Mouse (Mus musculus): Measurements from ENCODE around the gene Psmb8. TPM values are rescaled to one million over a fixed set of nuclear protein-coding genes. Genes with fewer than 3 reads are reported as not detected.

Psmb8 gene
- polyA plus RNA-seq, 1 experiment from 2014 or later, result 5.1 TPM

DNA sequence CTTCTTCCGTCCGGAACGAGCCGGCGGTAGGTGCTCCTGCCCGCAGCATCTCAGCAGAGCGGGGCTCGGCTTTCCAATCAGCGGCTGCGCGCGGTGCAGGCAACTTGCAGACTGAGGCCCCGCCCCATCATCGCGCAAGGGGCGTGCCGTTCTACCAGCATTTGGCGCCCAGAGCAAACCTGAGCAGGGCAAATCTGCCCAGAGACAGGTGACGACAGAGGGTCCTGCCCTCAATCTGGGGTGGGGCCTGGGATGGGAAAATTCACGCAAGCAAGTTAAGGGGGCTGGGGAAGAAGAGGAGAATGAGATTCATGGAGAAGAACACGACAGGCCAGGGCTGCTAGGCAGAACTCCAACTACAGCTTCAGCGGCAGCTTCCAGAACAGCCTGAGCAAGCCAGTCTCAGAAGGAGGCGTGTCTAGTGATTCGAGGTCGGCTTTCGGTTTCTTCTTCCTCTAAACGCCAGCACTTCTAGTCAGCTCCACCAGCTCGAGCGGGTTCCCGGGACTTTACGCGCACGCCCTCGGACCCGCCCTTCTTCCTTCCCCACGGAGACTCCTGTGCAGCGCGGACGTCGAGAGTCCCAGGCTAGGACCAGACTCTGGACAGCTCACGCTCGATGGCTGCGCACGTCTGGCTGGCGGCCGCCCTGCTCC, 10.1 kb upstream of the Psmb8 start, which contains the start of the genes Tap1 and Psmb9:
Gene Tap1 (plus strand): TSS at position 293 of the 656 bp plus-strand sequence.
Gene Psmb9 (minus strand): TSS at position 504 of the 656 bp plus-strand sequence.
- Histone ChIP-seq H3K9ac (replicated peaks; ENCODE audit: low read length) (peak within 1 kb of the TSS; percentile 39), H3K36me3 (ENCODE audit: control insufficient read depth, insufficient read depth, low read length) (no peaks in the 10 kb centered on the region), H3K9me3 (ENCODE audit: control insufficient read depth, low read length) (no peaks in the 10 kb centered on the region), H3K4me1 (ENCODE audit: control insufficient read depth, insufficient read depth, low read length) (peaks cover 9% of the 10 kb centered on the region; the same call in 1 of the 2 replicates), H3K27ac (replicated peaks; ENCODE audit: low read depth, low read length) (no peak within 1 kb of the TSS), H3K4me3 (replicated peaks; ENCODE audit: low read depth, low read length) (peak within 1 kb of the TSS; percentile 40), H3K27me3 (ENCODE audit: control insufficient read depth, insufficient read depth, low read length) (peaks cover 39% of the 10 kb centered on the region), H3K4me2 (ENCODE audit: low read length) (peak within 1 kb of the TSS; percentile 74)
- WGBS, result under 1% methylated on average over 46 of the region's 46 CpGs
- DNase-seq, result peak; percentile 91
- peak; percentile 86 for ATAC-seq (ENCODE audit: low FRiP score, low TSS enrichment)

DNA sequence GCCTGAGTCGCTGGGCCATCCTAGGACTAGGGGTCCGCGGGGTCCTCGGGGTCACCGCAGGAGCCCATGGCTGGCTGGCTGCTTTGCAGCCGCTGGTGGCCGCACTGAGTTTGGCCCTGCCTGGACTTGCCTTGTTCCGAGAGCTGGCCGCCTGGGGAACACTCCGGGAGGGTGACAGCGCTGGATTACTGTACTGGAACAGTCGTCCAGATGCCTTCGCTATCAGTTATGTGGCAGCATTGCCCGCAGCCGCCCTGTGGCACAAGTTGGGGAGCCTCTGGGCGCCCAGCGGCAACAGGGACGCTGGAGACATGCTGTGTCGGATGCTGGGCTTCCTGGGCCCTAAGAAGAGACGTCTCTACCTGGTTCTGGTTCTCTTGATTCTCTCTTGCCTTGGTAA, 9.5 kb upstream of the Psmb8 start:
- peak overlapping the region; percentile 40 for H3K4me3 ChIP-seq (replicated peaks; ENCODE audit: low read depth, low read length)
- WGBS, result 2% methylated on average over 20 of the region's 20 CpGs
- ATAC-seq (ENCODE audit: low FRiP score, low TSS enrichment) (no peak), DNase-seq (no peak)
- no peak overlapping the region for H3K27ac ChIP-seq (replicated peaks; ENCODE audit: low read depth, low read length)
- H3K27me3 ChIP-seq (ENCODE audit: control insufficient read depth, insufficient read depth, low read length), result peaks cover 45% of the 10 kb centered on the region
- H3K9ac ChIP-seq (replicated peaks; ENCODE audit: low read length), result peak overlapping the region; percentile 39
- H3K4me2 ChIP-seq (ENCODE audit: low read length), result peak overlapping the region; percentile 74
- peaks cover 9% of the 10 kb centered on the region; the same call in 1 of the 2 replicates for H3K4me1 ChIP-seq (ENCODE audit: control insufficient read depth, insufficient read depth, low read length)
- H3K9me3 ChIP-seq (ENCODE audit: control insufficient read depth, low read length), result no peaks in the 10 kb centered on the region
- no peaks in the 10 kb centered on the region for H3K36me3 ChIP-seq (ENCODE audit: control insufficient read depth, insufficient read depth, low read length)

GRCm38 (mm10) chr17:34188986-34189385, 8.5 kb upstream of the Psmb8 start:
- WGBS, result 74% methylated on average over 6 of the region's 6 CpGs
- Histone ChIP-seq H3K27me3 (ENCODE audit: control insufficient read depth, insufficient read depth, low read length) (peaks cover 46% of the 10 kb centered on the region), H3K9me3 (ENCODE audit: control insufficient read depth, low read length) (no peaks in the 10 kb centered on the region), H3K4me1 (ENCODE audit: control insufficient read depth, insufficient read depth, low read length) (peaks cover 9% of the 10 kb centered on the region; the same call in 1 of the 2 replicates), H3K4me2 (ENCODE audit: low read length) (no peak overlapping the region), H3K36me3 (ENCODE audit: control insufficient read depth, insufficient read depth, low read length) (no peaks in the 10 kb centered on the region), H3K4me3 (replicated peaks; ENCODE audit: low read depth, low read length) (no peak overlapping the region), H3K9ac (replicated peaks; ENCODE audit: low read length) (no peak overlapping the region), H3K27ac (replicated peaks; ENCODE audit: low read depth, low read length) (no peak overlapping the region)
- no peak for DNase-seq
- ATAC-seq (ENCODE audit: low FRiP score, low TSS enrichment), result no peak

- H3K9ac ChIP-seq (replicated peaks; ENCODE audit: low read length), result no peak overlapping the region
- no peak overlapping the region for H3K27ac ChIP-seq (replicated peaks; ENCODE audit: low read depth, low read length)
- no peak overlapping the region for H3K4me3 ChIP-seq (replicated peaks; ENCODE audit: low read depth, low read length)
- ATAC-seq (ENCODE audit: low FRiP score, low TSS enrichment), result no peak
- H3K4me1 ChIP-seq (ENCODE audit: control insufficient read depth, insufficient read depth, low read length), result peaks cover 5% of the 10 kb centered on the region; the same call in 1 of the 2 replicates
- 22% methylated on average over 16 of the region's 16 CpGs for WGBS
- no peaks in the 10 kb centered on the region for H3K9me3 ChIP-seq (ENCODE audit: control insufficient read depth, low read length)
- DNase-seq, result no peak
- H3K4me2 ChIP-seq (ENCODE audit: low read length), result no peak overlapping the region
- H3K27me3 ChIP-seq (ENCODE audit: control insufficient read depth, insufficient read depth, low read length), result peaks cover 55% of the 10 kb centered on the region
- H3K36me3 ChIP-seq (ENCODE audit: control insufficient read depth, insufficient read depth, low read length), result no peaks in the 10 kb centered on the region
These were observed 4.7 kb upstream of the Psmb8 start for GRCm38 (mm10) chr17:34192852-34193251.

DNA sequence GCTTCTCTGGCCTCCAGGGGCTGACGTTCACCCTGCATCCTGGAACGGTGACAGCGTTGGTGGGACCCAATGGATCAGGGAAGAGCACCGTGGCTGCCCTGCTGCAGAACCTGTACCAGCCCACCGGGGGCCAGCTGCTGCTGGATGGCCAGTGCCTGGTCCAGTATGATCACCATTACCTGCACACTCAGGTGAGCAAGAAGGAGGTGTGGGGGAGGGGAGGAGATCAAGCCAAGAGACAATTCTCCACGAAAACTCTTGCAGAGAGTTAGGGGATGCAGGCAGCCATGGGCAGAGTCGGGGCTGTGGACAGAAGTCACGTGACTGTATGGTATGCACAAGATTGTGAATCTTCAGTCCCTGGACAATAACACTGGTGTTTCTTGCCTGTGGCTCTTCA, 4.1 kb upstream of the Psmb8 start:
- no peak for ATAC-seq (ENCODE audit: low FRiP score, low TSS enrichment)
- Histone ChIP-seq H3K9ac (replicated peaks; ENCODE audit: low read length) (no peak overlapping the region), H3K27ac (replicated peaks; ENCODE audit: low read depth, low read length) (no peak overlapping the region), H3K4me1 (ENCODE audit: control insufficient read depth, insufficient read depth, low read length) (peaks cover 4% of the 10 kb centered on the region; the same call in 1 of the 2 replicates), H3K36me3 (ENCODE audit: control insufficient read depth, insufficient read depth, low read length) (no peaks in the 10 kb centered on the region), H3K4me3 (replicated peaks; ENCODE audit: low read depth, low read length) (no peak overlapping the region), H3K4me2 (ENCODE audit: low read length) (no peak overlapping the region), H3K9me3 (ENCODE audit: control insufficient read depth, low read length) (no peaks in the 10 kb centered on the region), H3K27me3 (ENCODE audit: control insufficient read depth, insufficient read depth, low read length) (peaks cover 56% of the 10 kb centered on the region)
- no peak for DNase-seq
- 68% methylated on average over 8 of the region's 8 CpGs for WGBS

DNA sequence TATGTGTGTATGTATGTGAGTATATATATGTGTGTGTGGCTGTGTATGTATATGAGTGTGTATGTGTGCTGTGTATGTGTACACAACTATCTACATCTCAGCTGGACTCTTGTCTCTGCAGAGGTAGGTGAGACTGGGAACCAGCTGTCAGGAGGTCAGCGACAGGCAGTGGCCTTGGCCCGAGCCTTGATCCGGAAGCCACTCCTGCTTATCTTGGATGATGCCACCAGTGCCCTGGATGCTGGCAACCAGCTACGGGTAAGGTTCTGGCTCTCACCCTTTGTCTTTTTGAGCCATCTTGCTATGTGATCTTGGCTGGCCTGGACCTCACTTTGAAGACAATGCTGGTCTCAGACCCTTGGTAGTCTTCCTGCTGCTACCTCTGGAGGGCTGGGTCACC, 2.8 kb upstream of the Psmb8 start:
- no peak overlapping the region for H3K4me2 ChIP-seq (ENCODE audit: low read length)
- WGBS, result 88% methylated on average over 4 of the region's 4 CpGs
- no peak overlapping the region for H3K27ac ChIP-seq (replicated peaks; ENCODE audit: low read depth, low read length)
- ATAC-seq (ENCODE audit: low FRiP score, low TSS enrichment), result no peak
- H3K4me1 ChIP-seq (ENCODE audit: control insufficient read depth, insufficient read depth, low read length), result peaks cover 4% of the 10 kb centered on the region; the same call in 1 of the 2 replicates
- H3K36me3 ChIP-seq (ENCODE audit: control insufficient read depth, insufficient read depth, low read length), result no peaks in the 10 kb centered on the region
- H3K4me3 ChIP-seq (replicated peaks; ENCODE audit: low read depth, low read length), result no peak overlapping the region
- no peak for DNase-seq
- H3K9me3 ChIP-seq (ENCODE audit: control insufficient read depth, low read length), result no peaks in the 10 kb centered on the region
- H3K9ac ChIP-seq (replicated peaks; ENCODE audit: low read length), result no peak overlapping the region
- peaks cover 61% of the 10 kb centered on the region for H3K27me3 ChIP-seq (ENCODE audit: control insufficient read depth, insufficient read depth, low read length)

- peaks cover 63% of the 10 kb centered on the region for H3K27me3 ChIP-seq (ENCODE audit: control insufficient read depth, insufficient read depth, low read length)
- no peak overlapping the region for H3K9ac ChIP-seq (replicated peaks; ENCODE audit: low read length)
- WGBS, result 32% methylated on average over 12 of the region's 12 CpGs
- DNase-seq (no peak), ATAC-seq (ENCODE audit: low FRiP score, low TSS enrichment) (no peak)
- H3K9me3 ChIP-seq (ENCODE audit: control insufficient read depth, low read length), result no peaks in the 10 kb centered on the region
- no peaks in the 10 kb centered on the region for H3K36me3 ChIP-seq (ENCODE audit: control insufficient read depth, insufficient read depth, low read length)
- peak overlapping the region; percentile 73; the same call in 1 of the 2 replicates for H3K4me2 ChIP-seq (ENCODE audit: low read length)
- no peak overlapping the region for H3K27ac ChIP-seq (replicated peaks; ENCODE audit: low read depth, low read length)
- no peak overlapping the region for H3K4me3 ChIP-seq (replicated peaks; ENCODE audit: low read depth, low read length)
- peaks cover 4% of the 10 kb centered on the region; the same call in 1 of the 2 replicates for H3K4me1 ChIP-seq (ENCODE audit: control insufficient read depth, insufficient read depth, low read length)
These were observed 1.0 kb upstream of the Psmb8 start for GRCm38 (mm10) chr17:34196491-34196890.

DNA sequence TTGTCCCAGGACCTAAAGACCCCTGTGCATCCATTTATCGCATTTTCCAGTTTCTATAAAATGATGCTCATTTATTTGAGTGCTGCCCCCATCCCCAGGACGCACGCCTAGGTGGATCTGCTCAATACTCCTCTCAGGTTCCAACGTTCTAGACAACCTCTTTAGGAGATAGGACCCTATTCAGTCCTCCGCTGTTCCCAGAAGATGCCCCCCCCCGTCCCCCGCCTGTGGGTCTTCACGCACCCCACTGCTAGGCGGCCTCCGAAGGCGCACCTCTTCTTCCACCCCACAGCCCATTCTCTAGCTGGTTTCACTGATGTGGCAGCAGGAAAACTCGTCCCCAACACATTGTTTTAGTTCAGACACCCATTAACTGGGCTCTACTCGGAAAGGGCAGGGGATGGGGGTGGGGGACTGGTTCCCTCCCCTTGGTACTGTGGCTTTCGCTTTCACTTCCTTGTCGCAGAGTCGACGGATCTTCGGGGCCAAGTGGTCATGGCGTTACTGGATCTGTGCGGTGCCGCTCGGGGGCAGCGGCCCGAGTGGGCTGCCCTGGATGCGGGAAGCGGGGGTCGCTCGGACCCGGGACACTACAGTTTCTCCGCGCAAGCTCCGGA, 491 bp downstream of the Psmb8 start:
- Histone ChIP-seq H3K36me3 (ENCODE audit: control insufficient read depth, insufficient read depth, low read length) (no peaks in the 10 kb centered on the region), H3K9me3 (ENCODE audit: control insufficient read depth, low read length) (no peaks in the 10 kb centered on the region), H3K4me1 (ENCODE audit: control insufficient read depth, insufficient read depth, low read length) (peaks cover 4% of the 10 kb centered on the region; the same call in 1 of the 2 replicates), H3K27me3 (ENCODE audit: control insufficient read depth, insufficient read depth, low read length) (peaks cover 54% of the 10 kb centered on the region), H3K4me2 (ENCODE audit: low read length) (peak overlapping the region; percentile 73), H3K9ac (replicated peaks; ENCODE audit: low read length) (peak overlapping the region; percentile 43; the same call in 1 of the 2 replicates), H3K4me3 (replicated peaks; ENCODE audit: low read depth, low read length) (peak overlapping the region; percentile 35), H3K27ac (replicated peaks; ENCODE audit: low read depth, low read length) (no peak overlapping the region)
- 2% methylated on average over 32 of the region's 32 CpGs for WGBS
- DNase-seq (no peak), ATAC-seq (ENCODE audit: low FRiP score, low TSS enrichment) (peak; percentile 29)
